Mouse (Mus musculus) adrenal gland, postnatal 36 days (tissue): ENCODE measurements around the gene Limd1. TPM values are rescaled to one million over a fixed set of nuclear protein-coding genes. Genes with fewer than 3 reads are reported as not detected.

Source experiments
- DNase-seq, 2 experiments: peaks; one replicate each; pipeline ENCODE4 v3.0.0; 2021; ENCODE audit warnings: mixed read lengths in 1 of 2
- total RNA-seq, 2 experiments: library from RNA; stranded (reverse); gene quantifications; 2 replicates each; pipeline ENCODE4 v1.2.3; 2021

Gene Limd1
- total RNA-seq, 2 experiments from 2014 or later = 27.4 to 31.1 TPM

DNA sequence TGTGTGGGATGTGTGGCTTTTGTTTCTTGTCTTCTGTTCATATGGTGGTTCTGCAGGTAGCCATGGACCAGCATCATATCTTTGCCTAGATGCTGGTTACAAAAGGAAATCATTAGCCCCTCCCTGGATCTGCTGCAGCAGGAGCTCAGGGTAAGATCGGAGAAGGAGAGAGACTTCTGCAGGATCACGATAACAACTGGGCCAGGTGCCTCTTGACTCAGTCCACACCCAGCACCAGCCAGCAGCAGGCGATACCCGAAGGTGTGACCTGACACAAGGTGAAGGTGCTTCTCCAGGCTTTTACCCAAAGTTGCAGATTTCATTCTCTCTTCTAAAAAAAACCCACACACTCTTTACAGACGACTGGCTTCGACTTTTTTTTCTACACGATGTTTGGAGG lies 2.6 kb downstream of the Limd1 start:
- no peak for DNase-seq

DNA sequence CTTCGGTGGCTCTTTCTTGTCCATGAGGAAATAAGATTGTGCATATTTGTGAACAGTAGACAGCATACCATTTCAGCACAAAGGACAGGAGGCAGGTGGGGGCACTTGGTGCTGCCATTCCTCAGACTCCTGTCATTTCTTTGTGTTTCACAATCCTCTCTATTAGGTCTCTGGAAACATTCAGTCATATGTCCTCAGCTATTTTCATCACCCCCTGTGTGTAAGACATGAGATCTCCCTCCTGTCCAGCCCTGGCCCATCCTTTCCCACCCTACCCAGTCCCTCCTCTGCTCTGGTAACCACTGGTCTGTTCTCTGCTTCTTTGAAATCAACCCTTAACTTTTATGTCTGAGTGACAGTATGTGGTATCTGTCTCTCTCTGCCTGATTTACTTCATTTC lies 5.1 kb downstream of the Limd1 start:
- no peak for DNase-seq

DNA sequence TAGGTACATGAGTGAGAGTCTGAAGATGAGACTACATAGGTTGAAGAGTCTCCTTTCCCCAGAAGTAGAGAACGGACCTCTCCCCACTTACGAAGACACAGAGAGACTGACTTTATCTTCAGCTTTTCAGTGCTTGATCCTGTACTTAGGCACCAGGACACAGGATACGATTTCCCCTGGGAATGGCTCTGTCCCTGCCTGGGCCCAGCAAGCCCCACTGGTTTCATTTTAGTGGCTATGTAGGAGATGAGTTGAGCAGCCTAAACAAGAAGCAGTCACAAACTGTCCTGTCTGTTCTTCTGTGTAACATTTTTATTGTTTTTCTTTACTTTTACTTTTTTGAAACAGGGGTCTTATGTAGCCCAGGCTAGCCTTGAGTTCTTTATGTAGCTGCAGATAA lies 6.3 kb downstream of the Limd1 start:
- DNase-seq = no peak

DNA sequence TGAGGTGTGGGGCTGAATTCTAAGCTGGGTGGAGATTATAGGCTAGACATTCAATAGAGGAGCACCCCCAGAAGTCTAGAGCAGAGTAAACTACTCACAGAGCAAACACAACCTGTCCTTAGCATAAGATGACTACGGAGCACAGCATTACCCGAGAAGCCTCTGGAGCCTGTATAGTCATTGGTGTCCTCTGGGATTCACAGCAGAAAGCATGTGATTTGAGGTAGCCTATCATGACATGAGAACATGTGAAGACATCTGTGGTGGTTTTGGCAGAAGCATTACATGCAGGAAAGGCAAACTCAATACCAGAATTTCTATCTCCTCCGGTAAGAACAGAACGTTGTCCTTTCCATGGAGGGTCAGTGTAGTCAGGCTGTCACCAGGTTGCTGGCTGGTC lies 7.1 kb downstream of the Limd1 start:
- DNase-seq = no peak

DNA sequence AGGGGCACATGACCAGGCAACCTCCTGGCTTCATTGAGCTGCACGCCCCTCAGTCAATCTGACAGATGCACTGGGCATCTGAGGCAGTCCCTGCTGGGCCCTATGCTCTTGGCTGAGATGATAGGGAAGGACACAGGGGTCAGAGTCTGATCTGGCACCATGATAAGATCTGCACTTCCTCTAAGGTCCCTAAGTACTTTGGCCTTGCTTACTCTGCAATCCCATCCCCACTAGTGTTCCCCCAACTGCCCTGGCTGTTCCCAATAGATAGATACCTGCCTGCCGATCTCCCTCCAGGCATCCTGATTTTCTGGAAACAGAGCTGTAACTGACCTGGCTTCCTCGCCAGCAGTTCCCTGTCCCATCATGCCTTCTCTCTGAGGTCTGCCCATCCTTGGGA lies 8.1 kb downstream of the Limd1 start:
- no peak for DNase-seq

DNA sequence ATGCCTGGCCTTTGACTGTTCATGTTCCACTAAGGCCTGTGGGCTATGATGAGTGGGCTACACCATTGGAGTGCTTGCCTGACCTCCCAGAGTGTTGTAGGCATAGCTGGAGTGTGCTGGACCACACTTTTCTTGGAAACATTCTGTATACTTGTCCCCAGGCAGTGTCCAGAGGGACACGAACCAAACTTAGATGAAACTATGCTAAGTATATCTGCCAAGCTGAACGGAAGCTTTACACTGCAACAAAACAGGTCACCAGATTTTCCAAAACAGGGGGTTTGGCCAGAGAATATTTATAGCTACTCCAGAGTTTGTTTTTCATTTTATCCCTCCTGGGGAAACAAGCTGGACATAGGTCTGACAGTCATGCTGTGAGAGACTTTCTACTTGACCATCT lies 10.6 kb downstream of the Limd1 start:
- no peak for DNase-seq

DNA sequence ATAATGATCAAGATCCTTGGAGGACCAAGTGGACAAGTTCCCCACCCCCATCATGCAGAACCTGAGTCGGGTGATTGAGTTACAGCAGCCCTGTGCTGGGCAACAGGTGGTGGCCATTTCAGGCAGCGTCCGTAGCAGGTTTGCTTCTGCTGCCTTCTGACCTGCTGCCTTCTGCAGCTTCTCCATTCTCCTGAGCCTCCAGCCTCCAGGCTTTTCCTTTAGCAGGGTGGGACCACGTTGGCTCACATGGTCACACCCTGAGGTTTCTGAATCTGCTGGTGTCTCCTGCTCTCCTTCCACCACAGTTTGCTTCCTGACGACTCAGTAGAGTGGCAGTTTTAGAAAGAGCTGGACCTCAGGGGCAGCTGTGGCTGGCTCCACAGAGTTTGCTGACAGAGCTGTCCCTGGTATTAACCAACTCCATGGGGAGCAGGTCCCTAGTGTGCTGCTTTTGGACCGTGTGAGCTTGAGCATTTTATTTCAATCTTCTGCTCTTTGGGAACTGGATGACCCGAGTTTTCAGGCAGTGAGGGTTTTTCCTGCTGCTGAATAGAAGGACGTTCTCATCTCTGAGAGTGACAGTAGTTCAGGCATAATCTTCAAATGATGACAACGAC lies 11.3 kb downstream of the Limd1 start:
- no peak for DNase-seq

DNA sequence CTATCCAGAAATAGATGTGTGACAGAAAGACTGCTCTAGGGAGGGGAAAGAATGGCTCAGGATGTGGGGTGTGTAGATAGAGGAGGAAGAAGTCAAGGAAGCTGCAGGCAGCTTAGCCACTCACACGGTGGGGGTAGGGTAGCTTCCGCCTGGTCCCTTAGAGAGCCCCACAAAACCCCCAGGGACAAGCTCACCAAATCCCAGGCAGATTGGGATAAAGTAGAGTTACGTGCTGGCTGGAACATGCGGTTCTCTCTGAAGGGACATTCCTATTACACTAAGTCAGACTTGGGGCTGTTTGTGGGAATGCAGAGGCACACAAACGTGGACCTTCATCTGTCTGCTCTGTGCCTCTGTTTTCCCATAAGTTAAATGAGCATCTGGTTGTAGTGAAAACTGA lies 12.4 kb downstream of the Limd1 start:
- DNase-seq = no peak

DNA sequence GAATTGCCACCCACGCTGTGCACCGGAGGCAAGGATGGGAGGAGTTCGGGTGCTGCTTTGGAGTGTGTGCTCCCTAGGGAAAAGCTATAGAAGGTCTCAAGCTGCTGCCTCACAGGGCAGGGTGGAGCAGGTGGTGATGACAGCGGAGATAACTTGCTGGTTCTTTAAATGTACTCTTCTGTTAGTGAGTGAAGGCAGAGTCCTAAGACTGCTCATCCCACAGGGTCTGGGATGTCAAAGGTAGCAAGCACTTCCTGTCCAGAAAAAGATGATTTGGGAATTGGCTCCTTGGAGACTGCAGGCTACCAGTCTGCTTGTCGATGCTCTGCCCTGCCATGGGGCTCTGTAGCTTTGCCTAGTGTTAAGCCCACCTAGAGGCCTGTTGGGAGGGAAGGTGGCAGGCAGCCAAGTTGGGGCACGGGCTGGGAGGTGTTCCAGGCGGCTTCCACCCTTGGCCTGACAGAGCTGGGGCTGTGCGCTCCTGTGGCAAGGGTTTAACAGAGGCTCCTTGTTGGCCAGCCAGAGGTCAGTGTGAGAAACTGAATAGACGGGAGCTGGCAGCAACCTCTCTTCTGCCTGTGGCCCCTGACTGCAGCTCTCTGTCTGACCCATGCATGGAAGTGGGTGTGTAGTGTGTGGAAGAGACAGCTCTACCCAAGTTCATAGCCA lies 13.5 kb downstream of the Limd1 start:
- peak; percentile 20 to 36 for DNase-seq

DNA sequence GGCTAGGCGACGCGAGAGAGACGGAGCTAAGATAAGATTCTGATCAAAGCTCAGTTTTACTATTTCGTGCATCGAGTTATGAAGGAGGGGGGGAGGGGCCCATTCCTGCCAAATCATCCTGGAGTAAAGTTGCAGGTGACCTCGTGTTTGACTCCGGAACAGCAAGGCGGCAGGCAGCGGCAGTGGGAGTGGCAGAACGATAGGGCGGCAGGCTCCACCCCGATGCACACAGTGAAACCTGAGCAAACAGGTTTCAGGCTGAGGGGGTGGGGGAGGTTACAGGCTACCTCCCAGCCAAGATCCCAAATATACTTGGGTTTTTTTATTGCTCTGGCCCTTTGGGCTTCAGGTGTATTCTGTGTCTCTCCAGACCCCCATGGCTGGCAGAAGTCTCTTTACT lies 18.2 kb downstream of the Limd1 start:
- no peak for DNase-seq

DNA sequence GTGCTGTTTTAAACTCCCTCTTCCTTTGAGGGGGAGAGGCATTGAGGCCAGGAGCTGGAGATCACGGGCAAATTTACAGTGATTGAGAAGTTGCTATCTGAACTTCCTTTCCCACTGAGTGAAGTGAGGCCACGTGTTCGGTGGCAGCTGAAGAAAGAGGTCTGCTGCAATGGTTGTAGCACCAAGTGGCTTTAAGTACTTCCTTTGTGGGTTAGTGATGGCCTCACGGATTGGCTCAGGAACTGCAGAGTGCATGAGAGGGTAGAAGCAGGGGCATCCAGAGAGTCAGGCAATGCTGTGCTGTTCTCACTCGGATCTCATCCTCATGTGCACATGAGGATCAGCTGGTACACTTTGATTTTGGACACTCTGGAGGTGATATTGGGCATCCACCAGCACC lies 19.4 kb downstream of the Limd1 start:
- DNase-seq = no peak

DNA sequence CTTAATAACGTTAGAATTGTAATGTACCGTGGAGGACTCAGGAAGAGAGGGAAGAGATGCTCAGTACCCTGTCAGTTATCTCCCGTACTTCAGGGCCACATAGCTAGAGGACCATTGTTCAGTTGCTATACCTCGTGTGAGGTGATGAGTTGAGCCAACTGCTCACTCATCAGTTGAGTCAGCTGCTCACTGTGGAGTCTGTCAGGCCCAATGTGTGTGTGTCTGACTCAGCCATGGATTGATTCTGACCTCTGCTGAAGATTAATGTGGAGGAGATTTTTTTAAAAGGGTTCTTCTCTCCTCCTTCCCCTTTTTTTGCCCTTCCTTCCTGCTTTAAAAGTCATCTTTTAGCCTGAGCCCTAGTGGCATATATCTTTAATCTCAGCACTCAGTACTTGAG lies 22.0 kb downstream of the Limd1 start:
- DNase-seq = peak; percentile 44 to 50

DNA sequence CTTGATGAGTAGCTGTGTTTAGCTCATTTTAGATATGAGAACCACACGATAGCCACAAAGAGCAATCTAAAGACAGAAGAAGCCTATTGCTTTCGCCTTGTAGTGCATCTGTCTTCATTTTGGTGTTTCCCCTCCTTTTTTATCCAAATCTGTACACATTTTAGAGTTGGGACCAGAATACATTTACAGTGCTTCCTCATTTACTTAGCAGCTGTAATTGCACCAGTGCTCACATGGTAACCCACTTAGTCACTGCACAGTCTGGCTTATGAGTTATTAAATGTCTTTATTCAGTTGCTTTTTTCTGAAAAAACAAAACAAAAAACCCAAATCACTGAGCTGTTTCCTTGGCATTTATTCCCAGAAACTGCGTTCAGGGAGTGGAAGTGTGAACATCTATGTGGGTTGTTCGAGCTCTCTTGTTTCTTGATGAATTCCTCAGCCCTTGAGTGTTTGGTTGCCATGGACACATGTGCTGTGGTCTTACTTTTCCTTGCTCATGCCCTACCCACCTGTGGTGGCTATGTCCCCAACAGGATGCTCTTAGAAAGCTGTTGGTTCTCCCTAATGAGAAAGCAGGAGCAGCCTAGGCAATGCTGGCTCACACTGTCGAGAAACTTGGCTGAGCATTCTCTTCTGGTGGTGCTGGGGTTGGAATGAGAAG lies 24.8 kb downstream of the Limd1 start:
- no peak for DNase-seq

DNA sequence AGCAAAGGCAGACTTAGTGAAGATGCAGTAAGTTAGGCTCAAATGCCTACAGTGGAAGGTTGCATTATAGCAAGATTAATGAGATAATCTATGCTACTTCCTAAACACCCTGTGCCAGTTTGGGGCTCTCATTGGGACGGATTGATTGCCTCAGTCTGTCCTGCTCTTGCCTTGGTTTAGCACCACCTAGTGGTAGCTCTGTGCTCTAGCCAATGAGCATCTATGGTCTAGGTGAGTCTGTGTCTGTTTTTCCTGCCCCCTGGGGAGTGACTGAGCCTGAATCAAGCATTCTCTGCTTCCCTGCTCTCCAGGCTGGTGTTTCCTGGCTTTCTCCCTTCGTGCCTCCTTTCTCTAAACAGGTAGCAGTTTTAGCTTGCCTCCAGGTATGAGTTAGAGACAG lies 25.8 kb downstream of the Limd1 start:
- peak; percentile 57 to 74 for DNase-seq

DNA sequence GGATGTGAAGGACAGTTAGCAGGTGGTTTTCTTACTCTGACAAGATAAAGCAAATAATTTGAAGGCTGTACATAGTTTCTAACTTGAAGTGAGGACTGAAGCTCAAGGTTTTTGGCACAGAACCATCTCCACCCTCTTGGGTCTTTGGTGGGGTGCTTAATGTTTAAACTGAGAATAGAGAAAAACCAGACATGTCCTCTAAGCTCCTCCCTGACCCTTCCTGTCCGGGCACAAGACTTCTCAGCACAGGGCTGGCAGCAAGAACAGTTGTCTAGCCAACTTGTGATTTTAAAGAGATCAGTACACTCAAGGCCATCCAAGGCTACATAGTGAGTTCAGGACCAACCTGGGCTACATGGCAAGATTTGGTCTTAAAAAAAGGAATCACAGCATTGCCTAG lies 27.1 kb downstream of the Limd1 start:
- no peak for DNase-seq

DNA sequence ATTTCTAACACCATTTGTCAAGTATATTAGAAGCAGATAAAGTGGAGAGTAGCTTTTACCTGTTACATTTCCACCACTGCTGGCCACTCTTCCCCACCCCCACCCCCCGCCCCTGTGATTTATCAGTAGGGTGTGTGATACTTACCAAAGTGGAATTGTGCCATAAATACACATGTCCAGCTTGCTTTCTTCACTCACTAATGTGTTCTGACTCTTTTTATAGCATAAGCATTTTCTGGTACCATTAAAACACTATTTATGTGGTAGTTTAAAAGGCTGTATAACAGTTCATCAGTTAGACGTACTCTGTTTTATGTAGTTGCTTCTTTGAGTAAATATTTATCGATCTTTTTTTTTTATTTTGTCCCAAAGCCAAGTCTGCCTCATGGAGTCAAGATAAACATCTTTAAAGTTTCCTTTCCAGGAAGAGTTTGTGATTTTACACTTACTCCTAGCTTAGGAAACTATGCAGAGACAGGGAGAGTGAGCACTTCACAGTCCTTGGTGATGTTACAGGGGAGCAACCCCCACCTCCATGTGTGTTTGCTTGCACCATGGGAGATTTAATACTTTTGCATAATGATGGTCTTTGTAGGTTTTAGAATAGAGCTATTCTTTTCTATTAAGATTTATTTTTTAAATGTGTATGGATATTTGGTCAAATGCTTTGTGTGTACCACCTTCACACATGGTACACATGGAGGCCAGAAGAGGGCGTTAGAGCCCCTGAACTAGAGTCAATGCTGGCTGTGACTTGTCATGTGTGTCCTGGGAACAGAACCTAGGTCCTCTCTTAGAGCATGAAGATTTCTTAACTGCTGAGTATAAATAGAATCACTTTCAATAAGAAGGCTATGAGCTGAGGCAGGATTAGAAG lies 28.0 kb downstream of the Limd1 start:
- no peak for DNase-seq

DNA sequence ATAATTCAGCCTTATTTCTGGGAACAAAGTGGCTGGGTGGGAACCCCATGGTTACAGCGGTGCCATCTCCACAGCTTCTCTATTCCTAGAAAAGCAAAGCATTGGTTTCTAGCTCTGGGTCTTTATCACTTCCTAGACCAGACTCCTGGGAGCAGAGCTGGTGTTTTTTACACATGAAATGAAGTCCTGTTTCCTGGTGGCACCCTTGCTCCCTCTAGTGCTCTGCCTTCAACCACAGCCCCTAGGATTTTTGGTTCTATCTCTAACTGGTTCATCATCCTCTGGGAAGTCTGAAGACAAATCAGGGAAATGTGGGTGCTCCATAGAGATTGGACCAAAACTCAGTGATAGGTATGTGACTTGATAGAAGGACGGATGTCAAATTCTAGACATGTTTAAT lies 28.9 kb downstream of the Limd1 start:
- no peak for DNase-seq

DNA sequence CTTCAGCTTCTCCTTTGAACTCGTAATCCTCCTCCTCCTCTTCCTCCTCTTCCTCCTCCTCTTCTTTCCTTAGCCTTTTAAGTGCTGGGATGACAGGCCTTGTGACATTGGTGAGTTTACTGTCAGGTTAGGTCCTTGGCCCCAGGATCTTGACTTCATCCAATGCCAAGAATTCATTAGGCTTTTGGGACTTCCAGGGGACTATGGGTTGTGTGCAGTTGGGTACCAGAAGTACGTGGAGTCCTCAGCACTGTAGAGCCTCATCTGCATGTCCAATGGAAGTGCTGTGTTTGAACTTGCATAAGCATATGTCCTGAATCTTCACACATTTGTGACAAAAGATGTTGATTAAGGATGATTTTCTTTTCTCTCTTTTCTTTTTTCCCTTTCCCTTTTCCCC lies 30.5 kb downstream of the Limd1 start:
- DNase-seq = no peak

DNA sequence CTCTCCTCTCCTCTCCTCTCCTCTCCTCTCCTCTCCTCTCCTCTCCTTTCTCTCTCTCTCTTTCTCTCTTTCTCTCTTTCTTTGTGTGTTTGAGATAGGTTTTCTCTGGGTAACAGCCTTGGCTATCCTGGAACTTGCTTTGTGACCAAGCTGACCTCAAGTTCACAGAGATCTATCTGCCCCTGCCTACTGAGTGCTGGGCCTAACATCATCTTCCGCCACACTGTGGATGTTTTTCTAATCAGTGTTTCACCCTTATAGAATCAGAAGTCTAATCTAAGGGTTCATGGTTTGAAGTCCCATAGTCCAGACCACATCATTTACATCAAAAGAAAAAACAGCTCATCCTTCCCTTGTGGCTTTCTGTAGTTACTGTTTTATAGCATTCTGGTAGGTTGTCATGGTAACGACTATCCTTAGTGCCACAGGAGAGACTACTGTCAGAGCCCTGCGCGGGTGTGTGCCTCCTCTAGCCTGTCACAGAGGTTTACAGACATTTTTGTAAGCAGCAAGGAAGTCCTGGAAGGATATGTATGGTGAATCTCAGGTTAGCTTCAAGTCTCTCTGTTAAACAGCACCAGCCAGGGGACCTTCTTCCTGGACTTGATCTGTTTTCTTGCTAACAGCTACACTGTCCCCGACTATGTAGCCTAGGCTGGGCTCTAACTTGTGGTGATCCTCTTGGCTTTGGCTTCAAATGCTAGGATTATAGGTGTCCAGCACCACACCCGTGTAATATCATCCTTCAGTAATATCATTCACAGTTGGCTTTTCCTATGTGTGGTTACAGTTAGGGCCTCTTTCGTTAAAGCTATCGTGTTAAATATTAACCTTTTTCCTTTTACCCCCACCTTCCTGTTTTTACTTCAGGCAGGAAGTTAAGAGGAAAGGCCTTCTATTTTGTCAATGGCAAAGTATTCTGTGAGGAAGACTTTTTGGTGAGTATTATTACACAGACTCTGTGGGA lies 31.4 kb downstream of the Limd1 start:
- no peak for DNase-seq

DNA sequence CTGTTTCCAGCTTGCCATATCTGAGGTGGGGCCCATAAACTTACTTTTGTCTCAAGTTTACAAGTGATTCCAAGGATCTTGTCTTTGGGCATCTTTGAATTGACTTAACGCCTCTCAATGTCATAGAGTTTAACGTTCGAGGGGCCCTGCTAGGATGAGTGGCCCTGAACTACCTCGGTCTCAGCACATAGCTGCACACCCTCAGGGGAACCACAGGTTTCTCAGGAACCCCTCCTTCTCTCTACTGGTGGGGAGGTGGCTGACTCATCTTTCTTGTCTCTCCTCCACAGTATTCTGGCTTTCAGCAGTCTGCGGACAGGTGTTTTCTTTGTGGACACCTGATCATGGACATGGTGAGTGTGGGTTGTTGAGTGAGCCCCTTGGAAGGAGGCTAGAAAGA lies 32.4 kb downstream of the Limd1 start:
- DNase-seq = no peak

DNA sequence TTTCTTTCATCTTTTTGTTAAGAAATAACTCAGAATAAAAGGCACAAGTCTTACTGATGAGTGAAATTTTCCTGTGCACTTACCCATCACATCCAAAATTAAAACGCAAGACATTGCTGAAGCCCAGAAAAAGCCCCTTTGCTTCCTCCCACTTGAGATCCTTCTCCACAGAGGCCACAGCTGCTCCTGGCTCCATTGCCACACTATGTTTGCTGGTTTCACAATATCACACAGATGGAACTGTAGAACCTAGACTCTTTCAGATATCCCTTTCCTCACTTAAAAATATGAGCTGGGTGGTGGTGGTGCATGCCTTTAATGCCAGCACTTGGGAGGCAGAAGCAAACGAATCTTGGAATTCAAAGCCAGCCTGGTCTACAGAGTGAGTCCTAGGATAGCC lies 34.0 kb downstream of the Limd1 start:
- DNase-seq = no peak

DNA sequence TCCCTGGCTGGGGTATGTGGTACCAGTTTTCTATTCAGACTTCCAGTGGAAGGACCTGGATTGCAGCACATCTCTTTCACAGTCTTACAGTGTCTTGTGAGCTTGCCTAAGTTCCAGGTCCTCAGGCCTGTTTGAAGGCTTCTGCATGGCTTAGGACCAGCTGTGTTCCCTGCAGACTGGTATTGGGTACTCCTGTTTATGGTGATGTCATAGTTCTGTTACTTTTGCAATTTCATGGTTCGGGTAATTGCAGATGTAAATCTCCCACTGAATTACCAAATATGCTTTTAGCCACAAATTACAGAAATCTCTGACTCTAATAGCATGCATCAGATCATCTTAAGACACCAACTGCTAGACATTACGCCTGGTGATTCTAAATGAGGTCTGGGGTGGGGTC lies 36.6 kb downstream of the Limd1 start:
- no peak for DNase-seq
